Mouse (Mus musculus): ENCODE data around the gene Bcl9.

- TF ChIP-seq CTCF (IDR thresholded peaks at IDR 0.05; ENCODE audit: borderline replicate concordance, control insufficient read depth, extremely low read depth, insufficient read depth, low read length, poor library complexity) (no peak), POLR2A (IDR thresholded peaks at IDR 0.05; ENCODE audit: control insufficient read depth, extremely low read depth, insufficient read depth, low read length, poor library complexity) (no peak)
Observed at GRCm38 (mm10) chr3:97239316-97239715, 58.4 kb downstream of the Bcl9 start.

Data from thymus, adult 2 months (tissue).